Mouse (Mus musculus) MEL (cell line): ENCODE measurements around the gene Flot2.

Experiments
- CTCF ChIP-seq, 3 experiments: IDR thresholded peaks in 2 of 3; conservative IDR thresholded peaks in 1 of 3; 2 replicates each; pipeline ENCODE4 v1.5.1; 2011 to 2012; ENCODE audit warnings: low read length in 3 of 3, low read depth in 2 of 3, mild to moderate bottlenecking in 2 of 3, improper control_type of control experiment in 1 of 3, inconsistent platforms in 1 of 3, mixed read lengths in 1 of 3, moderate library complexity in 1 of 3; ENCODE audit not compliant: control insufficient read depth in 1 of 3, insufficient read depth in 1 of 3, poor library complexity in 1 of 3, severe bottlenecking in 1 of 3
- EP300 ChIP-seq, 2 experiments: IDR thresholded peaks; 2 replicates each; pipeline ENCODE4 v1.6.1; 2011; ENCODE audit warnings: improper control_type of control experiment in 2 of 2, low read length in 2 of 2, low read depth in 1 of 2, mild to moderate bottlenecking in 1 of 2
- MAX ChIP-seq: IDR thresholded peaks from 2 replicates; pipeline ENCODE4 v1.6.1; 2011; ENCODE audit warnings: low read length, improper control_type of control experiment
- POLR2A ChIP-seq, 2 experiments: IDR thresholded peaks; 2 replicates each; pipeline ENCODE4 v1.6.1; 2011 to 2012; ENCODE audit warnings: low read length in 2 of 2, mild to moderate bottlenecking in 2 of 2, control low read depth in 1 of 2, improper control_type of control experiment in 1 of 2, low read depth in 1 of 2, moderate library complexity in 1 of 2; ENCODE audit not compliant: control insufficient read depth in 1 of 2, insufficient read depth in 1 of 2, poor library complexity in 1 of 2

GRCm38 (mm10) chr11:78095144-78095516 is 57.4 kb downstream of the Flot2 start:
- TF ChIP-seq MAX (no peak), CTCF (IDR thresholded peaks at IDR 0.05 in 2 of 3, conservative IDR thresholded peaks at IDR 0.05 in 1 of 3; ENCODE audit: control insufficient read depth in 1 of 3, insufficient read depth in 1 of 3, low read depth in 2 of 3, low read length in 3 of 3, poor library complexity in 1 of 3, severe bottlenecking in 1 of 3) (no peak), POLR2A (IDR thresholded peaks at IDR 0.05; ENCODE audit: control insufficient read depth in 1 of 2, insufficient read depth in 1 of 2, low read depth in 1 of 2, low read length in 2 of 2, poor library complexity in 1 of 2) (no peak), EP300 (IDR thresholded peaks at IDR 0.05; ENCODE audit: low read depth in 1 of 2, low read length in 2 of 2) (no peak)
